Mouse (Mus musculus): Measurements from ENCODE around the gene Ccdc28b.

DNA sequence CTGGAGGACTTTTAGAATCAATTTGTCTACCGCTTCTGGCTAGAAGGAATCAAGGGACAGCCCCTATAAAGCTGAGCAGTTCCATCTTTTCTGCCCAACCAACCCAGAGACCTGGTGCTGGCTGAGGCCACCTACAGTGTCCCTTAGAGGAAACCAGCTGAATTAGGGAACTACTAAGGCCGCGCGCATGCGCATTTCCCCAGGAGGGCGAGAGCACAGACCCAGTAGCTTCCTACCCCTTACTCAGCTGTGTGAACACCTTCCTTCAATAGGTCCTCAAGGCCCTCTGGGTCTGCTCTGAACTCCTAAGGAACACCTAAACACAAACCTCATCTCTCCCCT is 1.3 kb upstream of the Ccdc28b start:
- TF ChIP-seq CTCF (IDR thresholded peaks at IDR 0.05; ENCODE audit: low read depth) (no peak), EP300 (optimal IDR thresholded peaks at IDR 0.05) (no peak)

Data from stomach, postnatal 0 days (tissue).